ENCODE assay signal across 19 mouse cellular contexts in the genomic region with DNA sequence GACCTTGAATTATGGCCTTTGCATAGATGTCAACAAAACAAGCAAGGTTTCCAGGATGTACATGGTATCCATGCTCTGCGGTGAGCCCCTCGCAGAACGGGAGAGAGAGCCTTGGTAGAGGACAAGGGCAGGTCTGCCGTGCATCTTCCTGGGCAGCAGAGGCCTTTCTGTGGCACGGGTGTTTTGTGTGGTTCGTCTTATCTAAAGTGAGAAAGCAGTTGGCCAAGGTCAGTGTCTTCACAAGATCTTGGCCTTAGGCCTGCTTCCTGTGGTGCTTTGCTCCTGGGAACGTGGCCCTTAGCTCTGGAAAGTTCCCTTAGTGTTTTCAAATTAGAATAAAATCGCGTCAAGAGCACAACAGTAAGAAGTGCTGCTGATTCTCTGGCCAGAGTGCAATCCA. TPM values are rescaled to one million over a fixed set of nuclear protein-coding genes. Genes with fewer than 3 reads are reported as not detected.
DNase-seq lines count a peak whose midpoint lies in the region; ATAC-seq lines count a peak whose summit lies in the region.
"Had no signal": no experiment of that assay in that cellular context is flagged by ENCODE, and none has a peak within 500 bp of the region (broad histone marks: within the 10 kb centered on the region; RNA-seq: fewer than 3 reads in every experiment).

No protein-coding gene starts in this region.

- H3K27me3 ChIP-seq in midbrain, embryonic 11.5 days (ENCODE audit: control insufficient read depth, insufficient read depth, low read length): no peaks in the 10 kb centered on the region
- H3K27me3 ChIP-seq in midbrain, embryonic 15.5 days (replicated peaks): no peaks in the 10 kb centered on the region
- H3K27me3 ChIP-seq: CH12.LX; forebrain, embryonic 13.5 days; hindbrain, embryonic 15.5 days; Patski had no signal

- no peak overlapping the region for H3K4me3 ChIP-seq in midbrain, embryonic 11.5 days (ENCODE audit: low read depth, low read length)
- no peak overlapping the region for H3K4me3 ChIP-seq in midbrain, embryonic 15.5 days
- H3K4me3 ChIP-seq: embryonic facial prominence, embryonic 10.5 days; forebrain, embryonic 13.5 days; heart, embryonic 12.5 days; hindbrain, embryonic 15.5 days had no signal

- H3K4me1 ChIP-seq in midbrain, embryonic 11.5 days (ENCODE audit: control insufficient read depth, insufficient read depth, low read length): no peaks in the 10 kb centered on the region
- no peaks in the 10 kb centered on the region for H3K4me1 ChIP-seq in midbrain, embryonic 15.5 days
- H3K4me1 ChIP-seq: hindbrain, embryonic 15.5 days had no signal

- no peak overlapping the region for H3K4me2 ChIP-seq in midbrain, embryonic 11.5 days
- H3K4me2 ChIP-seq in midbrain, embryonic 15.5 days: no peak overlapping the region
- H3K4me2 ChIP-seq: forebrain, embryonic 13.5 days; heart, embryonic 12.5 days; hindbrain, embryonic 15.5 days had no signal

- 85% methylated on average over 9 of the region's 9 CpGs for WGBS in midbrain, embryonic 11.5 days
- WGBS in midbrain, embryonic 15.5 days: 87% methylated on average over 9 of the region's 9 CpGs

- DNase-seq in adrenal gland, adult 8-10 months: peak; percentile 21
- DNase-seq in adrenal gland, postnatal 25 days: no peak
- peak; percentile 39 for DNase-seq in midbrain, embryonic 11.5 days (ENCODE audit: low spot score, missing footprints)
- DNase-seq in adrenal gland, postnatal 10 days: peak; percentile 21
- DNase-seq in adrenal gland, postnatal 36 days: peak; percentile 29 to 34
- DNase-seq: cerebellum, adult 2 months; forebrain, postnatal 0 days; gastrocnemius, postnatal 14 days; heart, postnatal 36 days had no signal

- H3K27ac ChIP-seq in midbrain, embryonic 11.5 days (ENCODE audit: low read depth, low read length): no peak overlapping the region
- H3K27ac ChIP-seq in midbrain, embryonic 15.5 days: no peak overlapping the region
- H3K27ac ChIP-seq: embryonic facial prominence, embryonic 10.5 days; forebrain, embryonic 13.5 days; hindbrain, embryonic 15.5 days had no signal

- H3K9me3 ChIP-seq in midbrain, embryonic 11.5 days (ENCODE audit: control insufficient read depth, low read length): no peaks in the 10 kb centered on the region
- H3K9me3 ChIP-seq in midbrain, embryonic 15.5 days: no peaks in the 10 kb centered on the region
- H3K9me3 ChIP-seq: embryonic facial prominence, embryonic 10.5 days; forebrain, embryonic 13.5 days; heart, embryonic 12.5 days; hindbrain, embryonic 15.5 days had no signal

- no peak for ATAC-seq in midbrain, embryonic 11.5 days (ENCODE audit: low FRiP score)
- no peak for ATAC-seq in midbrain, embryonic 15.5 days (replicated peaks)
- ATAC-seq: activated CD4-positive, CD25-positive, alpha-beta regulatory T cell, adult 4 months; forebrain, embryonic 13.5 days; inflammation-experienced regulatory T-cells, adult 6 months; Patski had no signal

- H3K9ac ChIP-seq in midbrain, embryonic 11.5 days (ENCODE audit: low read length): no peak overlapping the region
- no peak overlapping the region for H3K9ac ChIP-seq in midbrain, embryonic 15.5 days
- H3K9ac ChIP-seq: forebrain, embryonic 13.5 days; forebrain, postnatal 0 days; heart, embryonic 12.5 days; hindbrain, embryonic 15.5 days had no signal

- no peaks in the 10 kb centered on the region for H3K36me3 ChIP-seq in midbrain, embryonic 11.5 days (ENCODE audit: control insufficient read depth, insufficient read depth, low read length)
- no peaks in the 10 kb centered on the region for H3K36me3 ChIP-seq in midbrain, embryonic 15.5 days (replicated peaks)
- H3K36me3 ChIP-seq: embryonic facial prominence, embryonic 10.5 days; heart, embryonic 12.5 days; hindbrain, embryonic 15.5 days had no signal

RNA-seq across cellular contexts. Expression of a gene that starts 41.3 kb away (rescaled TPM):
- total RNA-seq in adrenal gland, adult 8-10 months (2022): 10 to 100 TPM; 30.9 to 62.1 (median 45.8) TPM
- total RNA-seq in adrenal gland, postnatal 25 days (2021): 31.1 and 43.5 TPM in 2 replicates
- 0.15 and 0.18 TPM in 2 replicates for polyA plus RNA-seq in midbrain, embryonic 11.5 days (2014; fragmentation: Nextera tagmentation; extraction: Ambion mirVana)
- polyA plus RNA-seq in midbrain, embryonic 15.5 days (2015; fragmentation: Nextera tagmentation; extraction: Ambion mirVana): 0.20 and 0.26 TPM in 2 replicates
- 10 to 100 TPM; 19.2 to 26.3 TPM for total RNA-seq in adrenal gland, postnatal 10 days (2021)
- 10 to 100 TPM; 26.6 to 47.2 TPM for total RNA-seq in adrenal gland, postnatal 36 days (2021)
- polyA plus RNA-seq: activated CD4-positive, CD25-positive, alpha-beta regulatory T cell, adult 4 months; inflammation-experienced regulatory T-cells, adult 6 months had no signal

RNA-seq across cellular contexts. Expression of a gene that starts 41.9 kb away (rescaled TPM):
- total RNA-seq in adrenal gland, adult 8-10 months (2022): 10 to 100 TPM in 1 of 4 experiments, 1 to 10 TPM in 3; 7.6 to 11.3 (median 8.5) TPM
- total RNA-seq in adrenal gland, postnatal 25 days (2021): 3.3 and 6.4 TPM in 2 replicates
- polyA plus RNA-seq in midbrain, embryonic 11.5 days (2014; fragmentation: Nextera tagmentation; extraction: Ambion mirVana): 0.07 and 0.08 TPM in 2 replicates
- 0.34 and 0.93 TPM in 2 replicates for polyA plus RNA-seq in midbrain, embryonic 15.5 days (2015; fragmentation: Nextera tagmentation; extraction: Ambion mirVana)
- 1 to 10 TPM; 5.5 to 9.2 TPM for total RNA-seq in adrenal gland, postnatal 10 days (2021)
- total RNA-seq in adrenal gland, postnatal 36 days (2021): 1 to 10 TPM; 4.1 to 4.7 TPM
- polyA plus RNA-seq: activated CD4-positive, CD25-positive, alpha-beta regulatory T cell, adult 4 months; forebrain, embryonic 13.5 days; heart, embryonic 12.5 days; hindbrain, embryonic 11.5 days; inflammation-experienced regulatory T-cells, adult 6 months had no signal

RNA-seq across cellular contexts. Expression of a gene that starts 52.2 kb away (rescaled TPM):
- total RNA-seq in adrenal gland, adult 8-10 months (2022): 10 to 100 TPM; 10.2 to 23.2 (median 16.7) TPM
- total RNA-seq in adrenal gland, postnatal 25 days (2021): 15.8 and 24.0 TPM in 2 replicates
- 18.1 and 21.7 TPM in 2 replicates for polyA plus RNA-seq in midbrain, embryonic 11.5 days (2014; fragmentation: Nextera tagmentation; extraction: Ambion mirVana)
- 28.9 and 29.7 TPM in 2 replicates for polyA plus RNA-seq in midbrain, embryonic 15.5 days (2015; fragmentation: Nextera tagmentation; extraction: Ambion mirVana)
- total RNA-seq in adrenal gland, postnatal 10 days (2021): 10 to 100 TPM; 14.4 to 15.8 TPM
- total RNA-seq in adrenal gland, postnatal 36 days (2021): 10 to 100 TPM in 1 of 2 experiments, 1 to 10 TPM in 1; 9.4 to 12.5 TPM
